Mouse (Mus musculus): ENCODE results near the gene Rbm5.

- TF ChIP-seq CTCF (IDR thresholded peaks at IDR 0.05), result no peak
- TF ChIP-seq EP300 (IDR thresholded peaks at IDR 0.05), result no peak
Observed at GRCm38 (mm10) chr9:107748063-107748462, 22.7 kb downstream of the Rbm5 start.
